Mouse (Mus musculus) cerebellum, adult 11 months (tissue): ENCODE results near the gene Adgrv1.

Experiments used
- DNase-seq: peaks from one replicate; pipeline ENCODE4 v3.0.0; 2022

Adgrv1 gene

DNA sequence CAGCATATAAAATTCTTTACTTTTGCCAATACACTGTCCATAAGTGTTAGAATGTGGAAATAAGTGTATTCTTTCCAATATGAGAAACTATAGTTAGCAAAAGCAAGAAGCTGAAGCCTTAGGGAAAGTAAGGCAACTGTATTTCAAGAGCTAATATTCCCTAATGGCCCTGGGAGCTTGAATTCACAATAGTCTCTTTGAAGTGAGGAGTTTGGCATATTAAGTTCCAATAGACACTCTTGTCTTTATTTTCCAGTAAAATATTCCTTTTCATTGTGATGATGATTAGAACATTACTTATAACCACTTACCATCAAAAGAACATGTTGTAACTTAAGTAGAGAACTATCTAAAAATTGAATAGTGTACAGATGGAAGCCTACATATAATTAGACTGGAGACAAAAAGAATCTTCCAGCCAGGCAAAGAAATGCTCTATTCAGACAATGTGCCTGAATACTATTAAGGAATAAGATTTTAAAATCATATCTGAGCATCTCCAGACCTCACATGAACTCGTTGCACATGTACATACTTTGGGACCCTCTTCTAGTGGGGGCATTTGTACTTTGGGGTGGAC lies 225.0 kb downstream of the Adgrv1 start:
- DNase-seq = no peak

DNA sequence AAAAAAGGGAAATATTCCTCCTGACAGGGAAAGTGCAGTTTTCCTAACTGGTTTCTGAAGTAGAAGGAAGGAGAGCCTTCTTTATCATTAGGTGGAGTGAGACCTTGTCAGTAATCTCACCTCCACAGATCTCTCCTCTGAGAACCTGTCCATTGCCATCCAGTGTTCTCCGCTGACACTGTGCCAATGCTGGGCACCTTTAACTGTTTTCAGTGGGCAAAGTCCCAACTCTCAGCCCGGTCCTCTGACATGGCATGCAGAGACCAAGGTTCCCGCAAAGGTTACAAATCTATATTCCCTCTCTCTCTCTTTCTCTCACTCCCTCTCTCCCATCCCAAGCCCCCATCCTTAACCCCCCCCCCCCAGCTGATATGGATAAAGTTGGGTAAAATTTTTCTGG lies 230.1 kb downstream of the Adgrv1 start:
- DNase-seq = no peak

DNA sequence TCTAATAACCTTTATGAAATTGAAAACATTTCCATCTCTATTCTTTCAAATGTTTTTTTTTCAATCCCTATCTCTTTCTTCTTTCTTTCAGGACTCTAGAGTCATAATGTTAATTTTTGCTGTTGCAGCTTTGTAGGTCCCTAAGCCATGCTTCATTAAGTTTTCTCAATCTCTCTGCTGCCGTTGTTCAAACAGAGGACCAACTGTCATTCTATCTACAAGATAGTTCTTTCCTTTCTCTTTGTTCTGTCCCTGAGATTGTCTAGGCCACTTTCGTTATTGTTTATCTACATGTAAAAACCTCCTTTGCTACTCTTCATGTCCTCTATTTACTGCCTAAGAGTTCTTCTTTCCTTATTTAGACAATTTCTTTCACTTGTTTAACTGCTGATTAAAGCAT lies 230.8 kb downstream of the Adgrv1 start:
- no peak for DNase-seq

DNA sequence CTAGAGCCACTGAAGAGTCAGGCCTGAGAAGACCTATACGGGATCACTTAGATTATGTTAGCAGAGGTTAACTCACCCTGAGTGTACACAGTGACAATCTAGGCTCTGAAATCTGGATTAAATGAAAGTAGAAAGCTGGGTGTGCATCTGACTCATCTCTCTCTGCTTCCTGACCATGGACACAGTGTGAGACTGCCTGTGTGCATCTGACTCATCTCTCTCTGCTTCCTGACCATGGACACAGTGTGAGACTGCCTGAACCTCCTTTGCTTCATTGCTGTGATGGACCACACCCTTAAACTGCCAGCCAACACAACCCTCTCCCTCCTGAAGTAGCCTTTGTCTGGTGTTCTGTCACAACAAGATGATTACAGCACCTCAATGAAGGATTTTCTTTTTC lies 231.2 kb downstream of the Adgrv1 start:
- DNase-seq = no peak

GRCm38 (mm10) chr13:81385597-81386362 lies 247.2 kb downstream of the Adgrv1 start:
- DNase-seq = no peak

DNA sequence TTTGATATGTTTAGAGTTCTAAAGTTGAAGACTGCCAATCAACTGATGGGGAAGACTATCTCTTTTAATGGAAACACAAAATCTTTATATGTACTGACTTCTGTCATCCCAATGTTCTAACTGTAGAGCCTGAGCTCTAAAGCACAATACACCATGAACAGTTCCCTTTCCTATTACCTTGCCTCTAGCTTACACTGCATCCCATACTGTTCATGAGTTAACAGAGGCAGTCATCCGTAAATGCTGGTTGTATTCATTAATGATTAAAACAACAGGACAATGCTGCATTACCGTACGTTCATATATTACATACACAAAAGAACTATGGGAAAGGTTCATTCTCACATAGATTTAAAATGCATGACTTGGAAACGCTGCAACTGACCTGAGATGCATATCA lies 251.1 kb downstream of the Adgrv1 start:
- no peak for DNase-seq

DNA sequence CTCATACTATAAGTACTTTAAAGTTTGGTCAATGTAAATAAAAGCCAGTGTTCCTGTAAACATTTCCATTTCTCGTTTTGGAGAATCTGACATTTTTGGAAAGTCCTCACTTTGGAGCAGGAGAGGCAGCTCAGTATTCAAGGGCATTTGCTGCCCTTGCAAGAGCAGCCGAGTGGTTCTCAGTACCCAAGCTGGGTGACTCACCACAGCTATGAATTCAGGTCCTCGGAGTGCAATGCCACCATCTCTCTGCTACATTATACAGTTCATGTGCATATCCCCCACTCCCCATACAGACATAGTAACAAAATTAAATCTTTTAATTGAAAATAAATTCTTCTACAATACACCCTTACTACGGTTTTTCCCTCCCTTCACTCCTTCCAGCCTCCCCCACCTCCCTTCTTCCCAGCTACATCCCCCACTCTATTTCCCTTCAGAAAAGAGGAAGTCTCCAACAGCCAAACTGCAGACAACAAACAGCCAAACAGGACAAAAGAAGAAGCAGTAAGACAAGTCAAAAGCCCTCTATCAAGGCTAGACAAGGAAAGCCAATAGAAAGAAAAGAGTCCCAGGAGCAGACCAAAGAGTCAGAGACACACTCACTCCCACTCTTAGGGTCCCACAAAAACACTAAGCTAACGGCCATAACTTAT lies 262.0 kb downstream of the Adgrv1 start:
- no peak for DNase-seq

DNA sequence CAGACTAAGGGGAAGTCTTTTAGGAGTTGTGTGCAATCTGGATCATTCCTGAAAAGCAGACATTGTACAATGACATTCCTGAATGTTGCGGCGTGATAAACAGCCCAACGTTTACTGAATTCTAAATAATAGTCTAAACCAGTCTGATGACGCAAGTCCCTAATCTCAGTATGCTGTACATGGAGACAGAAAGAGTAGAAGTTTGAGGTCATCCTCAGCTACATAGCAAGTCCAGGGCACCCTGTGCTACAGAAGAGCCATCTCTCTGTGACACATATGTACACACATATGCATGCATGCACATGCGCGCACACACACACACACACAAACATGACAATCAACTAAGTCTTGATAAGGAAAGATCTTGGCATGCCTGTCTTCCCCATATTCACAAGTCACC lies 262.8 kb downstream of the Adgrv1 start:
- no peak for DNase-seq

GRCm38 (mm10) chr13:81369564-81369963 lies 263.4 kb downstream of the Adgrv1 start:
- no peak for DNase-seq

DNA sequence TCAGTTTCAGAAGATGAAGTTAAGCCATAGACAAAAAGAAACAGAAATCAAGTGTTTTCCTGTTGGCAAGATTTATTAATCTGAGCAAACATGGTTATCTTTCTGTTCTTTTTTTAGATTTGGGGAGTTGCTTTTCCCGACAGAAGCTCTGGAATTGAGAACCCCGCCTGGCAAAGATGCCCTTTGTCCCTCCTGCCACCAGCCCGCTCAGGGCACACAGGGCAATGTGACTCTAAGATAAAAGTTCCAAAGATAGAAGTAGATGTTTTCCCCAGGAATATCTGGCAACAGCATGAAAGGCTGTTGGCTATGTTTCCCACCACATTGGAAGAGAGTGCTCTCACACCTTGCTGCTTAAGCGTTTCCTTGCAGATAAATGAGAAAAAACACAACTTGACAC lies 264.0 kb downstream of the Adgrv1 start:
- DNase-seq = no peak

DNA sequence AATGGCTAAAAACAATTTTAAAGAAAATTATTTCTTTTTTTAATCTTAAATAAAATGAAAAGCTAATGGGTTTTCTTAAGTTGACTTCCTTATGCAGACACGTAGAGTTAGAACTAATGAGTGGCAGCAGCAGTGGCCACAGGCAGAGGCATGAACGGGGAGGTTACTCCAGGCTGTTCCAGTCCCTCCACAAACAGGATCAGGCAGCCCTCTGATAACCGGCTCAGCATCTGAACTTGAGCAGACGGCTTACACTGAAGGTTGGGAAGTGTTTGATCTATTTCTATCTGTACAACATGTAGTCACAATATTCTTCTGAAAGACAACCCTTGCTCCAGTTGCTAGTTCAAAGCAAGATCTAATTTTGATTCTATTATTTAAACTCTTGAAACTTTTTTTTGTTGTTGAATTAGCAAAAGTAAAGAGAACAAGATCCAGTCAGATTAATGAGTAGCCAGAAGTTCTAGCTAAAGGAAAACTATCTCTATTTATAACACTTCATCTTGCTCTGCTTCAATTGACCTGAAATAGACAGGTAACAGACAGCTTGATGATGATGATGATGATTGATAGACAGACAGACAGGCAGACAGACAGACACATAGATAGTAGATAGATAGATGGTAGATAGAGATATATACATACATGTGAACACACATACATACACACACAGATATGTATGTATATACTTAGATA lies 265.1 kb downstream of the Adgrv1 start:
- DNase-seq = no peak

DNA sequence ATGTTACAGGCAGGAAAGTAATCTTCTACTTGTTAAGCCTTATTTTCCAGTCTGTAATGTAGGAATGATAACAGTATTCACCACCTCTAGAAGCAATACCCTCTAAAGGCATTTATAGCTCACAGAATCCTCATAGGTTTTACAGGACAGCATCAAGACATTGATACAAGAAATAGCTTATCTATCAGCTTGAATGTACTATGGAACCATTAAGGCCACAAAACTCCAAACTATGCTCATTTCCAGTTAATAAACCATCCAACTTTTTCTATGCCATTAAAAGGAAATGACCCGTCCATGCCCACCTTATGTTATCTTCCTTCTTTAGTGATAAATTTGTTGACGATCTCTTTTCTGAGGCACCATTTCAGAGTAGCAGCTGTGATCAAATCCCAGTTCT lies 272.6 kb downstream of the Adgrv1 start:
- DNase-seq = no peak

DNA sequence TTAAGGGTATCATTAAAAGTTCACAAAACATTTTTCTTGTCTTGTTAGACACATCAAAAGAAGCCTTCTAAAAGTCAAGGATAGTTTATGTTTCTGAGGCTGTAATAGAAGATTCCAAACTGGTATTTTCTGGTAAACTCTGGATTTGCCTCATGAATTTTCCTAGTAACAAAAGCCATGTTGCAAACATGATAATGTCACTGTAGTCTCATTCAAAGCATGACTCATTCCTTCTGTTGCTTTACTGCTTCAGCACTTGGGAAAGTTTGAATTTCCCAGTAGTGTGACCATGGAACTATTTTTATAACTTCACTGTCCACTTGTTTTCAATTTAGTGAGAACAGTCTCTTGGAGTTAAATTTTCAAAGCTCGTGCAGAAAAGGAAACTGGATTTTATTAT lies 274.2 kb downstream of the Adgrv1 start:
- DNase-seq = no peak

- no peak for DNase-seq
Observed at GRCm38 (mm10) chr13:81358365-81358764, 274.6 kb downstream of the Adgrv1 start.

DNA sequence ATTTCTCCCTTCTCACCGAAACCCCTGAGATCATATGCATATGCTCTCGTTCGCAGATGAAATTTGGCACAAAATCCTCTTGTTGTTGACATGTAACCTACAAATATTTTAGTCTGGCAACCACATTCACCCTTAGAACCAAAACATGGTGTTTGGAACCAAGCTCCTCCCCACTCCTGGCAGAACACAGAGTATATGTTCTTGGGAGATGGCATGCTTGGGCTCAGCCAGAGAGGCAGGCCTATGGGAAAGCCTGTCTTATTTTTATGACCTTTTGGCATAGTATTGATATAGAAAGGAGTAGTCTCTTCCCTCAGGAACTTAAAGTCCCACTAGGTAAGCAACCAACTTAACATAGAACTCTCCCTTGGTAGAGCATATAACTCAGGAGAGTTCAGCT lies 275.7 kb downstream of the Adgrv1 start:
- no peak for DNase-seq

- no peak for DNase-seq
Observed at GRCm38 (mm10) chr13:81354587-81354986, 278.4 kb downstream of the Adgrv1 start.

DNA sequence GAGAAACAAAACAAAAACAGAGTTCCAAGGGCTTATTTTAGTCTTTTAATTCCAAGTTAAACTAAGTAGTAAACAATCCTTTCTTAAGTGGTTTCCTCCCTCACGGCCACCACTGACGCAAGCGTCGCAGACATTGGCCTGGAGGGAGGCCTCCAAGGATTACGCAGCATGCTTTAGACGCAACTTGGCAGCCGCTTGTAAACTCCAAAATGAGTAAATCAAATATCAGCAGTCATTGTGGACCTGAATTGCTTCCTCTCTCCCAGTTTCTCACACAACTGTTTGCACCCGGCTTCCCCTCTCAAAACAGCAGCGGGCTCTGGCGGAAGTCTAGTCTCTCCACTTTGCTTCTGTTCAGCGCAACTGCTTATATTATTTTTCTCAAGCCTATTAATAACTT lies 280.7 kb downstream of the Adgrv1 start:
- no peak for DNase-seq

GRCm38 (mm10) chr13:81351462-81352155 lies 281.3 kb downstream of the Adgrv1 start:
- no peak for DNase-seq

DNA sequence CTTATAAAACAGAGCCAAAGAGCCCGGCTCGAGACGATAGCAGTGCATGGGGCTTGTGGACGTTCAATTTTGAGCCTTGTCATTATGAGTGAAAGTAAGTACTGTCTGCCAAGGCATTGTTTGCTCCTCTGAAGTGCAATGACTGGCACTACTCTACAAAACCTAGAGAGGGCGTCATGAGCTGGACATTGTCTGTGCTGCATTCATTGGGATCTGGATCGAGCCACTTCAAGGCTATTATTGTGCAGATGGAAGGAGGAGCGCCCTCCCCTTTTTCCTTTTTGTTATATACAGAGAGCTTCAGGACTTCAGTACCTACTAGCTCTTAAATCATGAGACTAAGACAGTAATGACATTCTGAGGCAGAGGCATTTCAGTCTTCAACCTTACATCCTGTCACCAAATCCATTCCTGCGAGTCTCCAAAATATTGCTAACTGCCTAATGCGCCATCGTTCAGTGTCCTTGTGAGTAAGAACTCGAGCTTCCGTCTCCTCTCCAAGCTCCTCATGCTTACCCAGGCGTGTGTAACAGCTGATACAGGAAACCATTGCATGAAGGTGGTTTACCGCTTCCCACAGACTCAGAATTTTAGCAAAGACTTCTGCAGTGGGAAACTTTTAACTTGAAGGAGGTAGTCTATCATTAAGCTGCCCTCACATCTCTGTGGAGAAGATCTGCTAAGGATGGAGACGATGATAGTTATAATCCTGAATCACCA lies 285.5 kb downstream of the Adgrv1 start:
- no peak for DNase-seq

DNA sequence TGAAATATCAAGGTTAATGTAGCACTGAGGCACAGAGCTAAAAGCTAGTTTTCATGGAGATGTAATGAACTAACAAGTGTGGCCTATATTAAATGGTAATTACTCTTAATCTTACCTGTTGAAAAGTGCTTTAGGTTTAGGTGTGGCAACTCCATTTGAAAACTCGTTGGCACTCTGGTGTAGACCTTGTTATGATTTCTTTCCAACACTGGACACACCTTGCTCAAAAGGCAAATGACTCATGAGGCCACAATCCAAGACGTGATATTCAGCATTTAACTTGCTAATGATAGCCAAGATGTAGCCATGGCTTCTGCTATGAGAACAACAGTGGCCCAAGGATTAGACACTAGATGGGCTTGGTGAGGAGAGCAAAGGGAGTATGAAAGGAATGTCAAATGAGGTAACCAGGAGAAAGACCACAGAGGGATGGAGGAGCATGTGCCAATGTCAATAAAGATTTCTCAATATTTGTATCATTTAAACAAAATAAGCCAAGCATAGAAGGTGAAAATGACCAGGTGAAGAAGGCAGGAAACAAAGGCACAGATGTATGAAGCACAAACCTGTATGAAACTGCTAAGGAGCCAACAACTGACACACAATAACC lies 289.9 kb downstream of the Adgrv1 start:
- DNase-seq = no peak

DNA sequence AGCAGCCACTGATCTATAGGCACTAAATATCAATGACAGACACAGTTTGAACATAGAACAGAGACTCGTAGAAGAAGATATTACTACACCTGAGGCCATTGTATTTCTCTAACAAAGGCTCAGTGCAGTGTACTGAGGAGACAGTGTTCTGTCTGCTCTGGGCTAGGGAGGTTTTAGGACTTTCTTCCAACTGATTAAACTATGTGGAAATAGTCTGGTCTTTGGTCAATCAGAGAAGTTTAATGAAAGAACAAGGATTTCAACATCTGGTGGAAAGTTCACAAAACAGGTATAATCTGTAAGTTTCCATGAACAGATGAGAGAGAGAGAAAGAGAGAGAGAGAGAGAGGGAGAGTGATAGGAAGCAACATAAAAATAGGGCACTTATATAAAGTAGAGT lies 297.7 kb downstream of the Adgrv1 start:
- DNase-seq = no peak

DNA sequence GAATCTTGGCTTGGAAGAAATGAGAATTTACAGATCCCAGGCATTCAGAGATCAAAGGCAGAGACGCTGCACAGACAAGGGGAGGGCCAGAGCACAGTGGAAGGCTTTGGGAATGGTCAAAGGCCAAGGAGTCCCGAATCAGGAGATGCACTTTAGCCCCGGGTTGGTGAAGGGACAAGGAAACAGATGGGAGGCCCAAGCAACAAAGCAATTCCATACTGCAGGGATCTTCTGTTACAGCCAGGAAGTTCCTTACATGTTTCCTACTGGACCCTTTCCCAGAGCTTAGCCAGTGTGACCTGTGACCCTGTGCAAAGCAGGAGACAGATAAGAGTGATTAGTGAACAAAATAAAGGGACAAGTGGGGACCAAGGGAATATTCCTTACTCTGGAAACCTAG lies 300.9 kb downstream of the Adgrv1 start:
- no peak for DNase-seq
